8 mouse cellular contexts compared by ENCODE assay signal in genomic region chr17:17766481-17766880, GRCm38 (mm10).
DNase-seq lines count a peak whose midpoint lies in the region; ATAC-seq and TF ChIP-seq lines count a peak whose summit lies in the region.

No protein-coding gene starts in this region.

- no peak overlapping the region for H3K4me2 ChIP-seq in hindbrain, embryonic 15.5 days
- no peak overlapping the region for H3K4me2 ChIP-seq in limb, embryonic 14.5 days (replicated peaks; ENCODE audit: low read depth, low read length, severe bottlenecking)

- no peak overlapping the region for H3K9ac ChIP-seq in hindbrain, embryonic 15.5 days
- H3K9ac ChIP-seq in limb, embryonic 14.5 days (ENCODE audit: low read depth, low read length, severe bottlenecking): no peak overlapping the region

- no peaks in the 10 kb centered on the region for H3K9me3 ChIP-seq in hindbrain, embryonic 15.5 days
- H3K9me3 ChIP-seq in limb, embryonic 14.5 days (ENCODE audit: control insufficient read depth, low read length): no peaks in the 10 kb centered on the region

- H3K4me1 ChIP-seq in hindbrain, embryonic 15.5 days (replicated peaks): no peaks in the 10 kb centered on the region
- H3K4me1 ChIP-seq in limb, embryonic 14.5 days (ENCODE audit: control insufficient read depth, insufficient read depth, low read length): no peaks in the 10 kb centered on the region

- peak; percentile 6 to 26 for DNase-seq in right cerebral cortex, adult 2 months (ENCODE audit: low spot score in 2 of 2)
- no peak for DNase-seq in right cerebral cortex, postnatal 25 days
- DNase-seq in R1 (ENCODE audit: low read depth, low spot score): peak; percentile 68
- DNase-seq in embryo, embryonic 10 days (ENCODE audit: low spot score): peak; percentile 76
- peak; percentile 75 for DNase-seq in limb, embryonic 14.5 days (ENCODE audit: low spot score)
- peak; percentile 26 for DNase-seq in neural tube, embryonic 10.5 days (ENCODE audit: extremely low spot score, low spot score)
- DNase-seq in ovary, adult 18-20 months (ENCODE audit: low spot score): no peak

- no peak overlapping the region for H3K27ac ChIP-seq in hindbrain, embryonic 15.5 days (replicated peaks)
- H3K27ac ChIP-seq in limb, embryonic 14.5 days (replicated peaks; ENCODE audit: low read depth, low read length): no peak overlapping the region

- no peaks in the 10 kb centered on the region for H3K36me3 ChIP-seq in hindbrain, embryonic 15.5 days
- no peaks in the 10 kb centered on the region for H3K36me3 ChIP-seq in limb, embryonic 14.5 days (ENCODE audit: control insufficient read depth, insufficient read depth, low read length)

- H3K27me3 ChIP-seq in hindbrain, embryonic 15.5 days: no peaks in the 10 kb centered on the region
- H3K27me3 ChIP-seq in limb, embryonic 14.5 days (ENCODE audit: control insufficient read depth, insufficient read depth, low read length): no peaks in the 10 kb centered on the region

- TF ChIP-seq POLR2A in limb, embryonic 14.5 days (IDR thresholded peaks at IDR 0.05; ENCODE audit: borderline replicate concordance, extremely low read depth, insufficient read depth, insufficient read length): no peak

- 8% methylated on average over 3 of the region's 3 CpGs for WGBS in hindbrain, embryonic 15.5 days
- WGBS in limb, embryonic 14.5 days: 5% methylated on average over 3 of the region's 3 CpGs

- peak; percentile 71; the same call in 1 of the 2 replicates for ATAC-seq in hindbrain, embryonic 15.5 days (ENCODE audit: low FRiP score, low read depth)
- peak; percentile 44 for ATAC-seq in limb, embryonic 14.5 days (ENCODE audit: low FRiP score, low read depth)

- H3K4me3 ChIP-seq in hindbrain, embryonic 15.5 days: no peak overlapping the region
- no peak overlapping the region for H3K4me3 ChIP-seq in limb, embryonic 14.5 days (replicated peaks; ENCODE audit: low read length)

Comparison
In these comparisons a context has a peak if more than half of its experiments do, and no peak if none do; other contexts are left out.
1. DNase-seq: peak in right cerebral cortex, adult 2 months (2 of 2), R1 (single experiment), embryo, embryonic 10 days (single experiment), limb, embryonic 14.5 days (single experiment) and neural tube, embryonic 10.5 days (single experiment); none in right cerebral cortex, postnatal 25 days (single experiment) and ovary, adult 18-20 months (single experiment).